Mouse (Mus musculus) embryonic facial prominence, embryonic 10.5 days (tissue): ENCODE measurements around the gene Rundc3a. TPM values are rescaled to one million over a fixed set of nuclear protein-coding genes. Genes with fewer than 3 reads are reported as not detected.
"Not testable (repeated sequence)": the region's sequence is repeated elsewhere in the genome, so short reads cannot be mapped to it uniquely, and the experiment has no call there.

ENCODE experiments used
- DNase-seq: peaks from one replicate; pipeline ENCODE4 v3.0.0-alpha.2; 2017; ENCODE audit warnings: low spot score
- H3K27ac ChIP-seq: fragments of 300-500 bp; sonication (generic); replicated peaks from 2 replicates; pipeline ENCODE4 v1.5.1; 2016; ENCODE audit warnings: mild to moderate bottlenecking
- H3K27me3 ChIP-seq: fragments of 300-500 bp; sonication (generic); replicated peaks from 2 replicates; pipeline ENCODE4 v1.6.1; 2016; ENCODE audit warnings: low read depth, mild to moderate bottlenecking; ENCODE audit not compliant: poor library complexity, severe bottlenecking
- H3K36me3 ChIP-seq: fragments of 300-500 bp; sonication (generic); replicated peaks from 2 replicates; pipeline ENCODE4 v1.6.1; 2016; ENCODE audit warnings: mild to moderate bottlenecking, moderate library complexity
- H3K4me1 ChIP-seq: fragments of 300-500 bp; sonication (generic); 2 replicates; pipeline ENCODE4 v1.6.1; 2016
- H3K4me3 ChIP-seq: fragments of 300-500 bp; sonication (generic); 2 replicates; pipeline ENCODE4 v1.5.1; 2016; ENCODE audit warnings: mild to moderate bottlenecking, moderate library complexity
- H3K9me3 ChIP-seq: fragments of 300-500 bp; sonication (generic); 2 replicates; pipeline ENCODE4 v1.6.1; 2016; ENCODE audit warnings: mild to moderate bottlenecking
- WGBS: fragments of 180-500 bp; shearing (Covaris S2); methylation state at CpG from one replicate; pipeline ENCODE4 v1.1.7; 2016; 5-methylcytosine and 5-hydroxymethylcytosine counted together
- polyA plus RNA-seq: library from polyadenylated mRNA; unstranded; fragments of >200 nt; fragmentation: Nextera tagmentation; extraction: Ambion mirVana; gene quantifications from 2 replicates; pipeline ENCODE4 v1.2.1, GENCODE M21; 2016

Rundc3a gene
- polyA plus RNA-seq, 1 experiment from 2014 or later, result 11.9 TPM

DNA sequence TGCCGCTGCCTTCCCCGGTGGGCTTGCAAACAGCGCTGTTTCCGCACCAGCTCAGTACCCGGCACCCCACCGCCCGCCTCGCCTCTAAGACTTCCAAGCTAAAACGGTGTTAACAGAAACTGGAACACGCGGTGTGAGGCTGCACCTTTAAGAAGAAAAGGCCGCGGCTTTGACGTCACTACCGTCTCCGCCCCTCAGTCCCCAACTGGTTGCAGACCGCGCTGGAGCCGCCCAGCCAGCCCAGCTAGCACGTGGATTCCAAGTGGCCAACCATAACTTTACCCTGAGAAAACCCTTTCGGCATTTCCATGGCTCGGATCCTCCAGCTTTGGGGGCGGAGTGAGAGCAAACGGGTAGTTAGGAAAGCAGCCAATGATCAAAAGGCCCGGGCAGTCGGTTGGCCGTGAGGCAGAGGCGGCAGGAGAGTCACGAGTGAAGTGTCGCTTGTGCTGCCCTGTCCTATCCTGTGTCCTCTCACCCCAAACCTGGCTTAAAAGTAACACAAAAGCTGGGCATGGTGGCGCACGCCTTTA is 15.2 kb downstream of the Rundc3a start:
- DNase-seq, result peak; percentile 98
- H3K27me3 ChIP-seq, result peaks cover 4% of the 10 kb centered on the region; the same call in 1 of the 2 replicates
- peaks cover 58% of the 10 kb centered on the region for H3K4me1 ChIP-seq
- under 1% methylated on average over 32 of the region's 32 CpGs for WGBS
- H3K36me3 ChIP-seq, result peaks cover 20% of the 10 kb centered on the region
- peak overlapping the region; percentile 95 for H3K27ac ChIP-seq
- H3K4me3 ChIP-seq, result peak overlapping the region; percentile 92
- no peaks in the 10 kb centered on the region for H3K9me3 ChIP-seq

DNA sequence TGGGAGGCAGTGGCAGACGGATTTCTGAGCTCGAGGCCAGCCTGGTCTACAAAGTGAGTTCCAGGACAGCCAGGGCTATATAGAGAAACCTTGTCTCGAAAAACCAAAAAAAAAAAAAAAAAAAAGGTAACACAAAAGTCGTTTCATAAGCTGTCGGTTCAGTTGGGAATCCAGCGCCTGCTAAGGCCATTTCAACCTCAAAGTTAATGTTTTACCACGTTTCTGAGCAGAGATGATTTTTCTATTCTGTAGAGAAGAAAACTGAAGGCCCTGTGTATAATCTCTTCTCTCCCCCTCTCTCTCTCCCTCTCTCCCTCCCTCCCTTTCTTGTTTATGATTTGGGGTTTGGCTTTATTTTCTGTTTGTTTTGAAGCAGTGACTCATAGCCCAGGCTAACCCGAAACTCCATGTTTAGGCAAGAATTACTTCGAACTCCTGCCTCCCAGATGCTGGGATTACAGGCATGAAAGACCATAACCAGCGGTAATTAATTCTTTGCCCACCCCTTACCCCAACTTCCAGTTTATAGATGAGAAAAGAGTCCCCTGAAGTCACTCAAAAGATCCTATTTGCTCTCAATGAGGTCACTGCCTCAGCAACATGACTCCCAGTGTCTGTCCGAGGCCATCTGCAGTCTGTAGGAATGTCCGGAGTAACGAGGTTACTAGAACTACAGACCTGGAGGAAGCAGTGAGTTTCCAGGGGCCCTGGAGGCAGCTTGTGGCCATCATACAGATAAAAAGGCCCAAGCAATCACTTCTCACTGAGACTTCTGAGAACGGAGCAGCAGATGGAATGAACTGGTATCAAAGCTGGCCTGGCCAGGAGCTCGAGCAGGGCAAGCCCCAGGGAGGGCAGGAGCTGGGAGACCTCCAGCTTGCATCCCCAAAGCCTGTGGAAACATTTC is 15.9 kb downstream of the Rundc3a start:
- Histone ChIP-seq H3K36me3 (peaks cover 13% of the 10 kb centered on the region), H3K4me3 (peak overlapping the region; percentile 92), H3K27me3 (no peaks in the 10 kb centered on the region), H3K4me1 (peaks cover 58% of the 10 kb centered on the region), H3K27ac (peak overlapping the region; percentile 95), H3K9me3 (no peaks in the 10 kb centered on the region)
- no peak for DNase-seq
- 42% methylated on average over 15 of the region's 15 CpGs for WGBS

DNA sequence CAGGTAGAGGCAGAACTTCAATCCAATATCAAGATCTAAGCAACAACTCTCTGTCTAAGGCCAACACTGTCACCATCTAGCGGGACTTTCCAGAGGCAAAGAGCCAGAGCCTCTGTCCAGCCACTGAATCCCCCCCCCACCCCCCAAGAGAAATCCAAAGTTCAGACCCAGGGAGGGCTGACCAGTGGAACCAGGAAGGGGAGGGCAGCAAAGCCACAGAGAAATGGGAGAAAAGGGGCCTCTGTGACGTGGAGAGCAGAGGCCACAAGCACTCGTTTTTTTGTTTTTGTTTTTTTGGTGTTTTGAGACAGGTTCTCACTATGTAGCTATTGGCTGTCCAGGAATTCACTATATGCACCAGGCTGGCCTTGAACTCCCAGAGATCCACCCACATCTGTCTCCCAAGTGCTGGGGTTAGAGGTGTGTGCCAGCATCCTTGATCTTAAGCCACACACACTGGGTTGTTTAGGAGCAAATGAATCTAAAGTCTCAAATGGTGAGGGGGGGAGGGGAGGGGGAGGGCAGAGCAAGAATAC is 16.7 kb downstream of the Rundc3a start:
- Histone ChIP-seq H3K36me3 (peaks cover 6% of the 10 kb centered on the region), H3K4me1 (peaks cover 55% of the 10 kb centered on the region), H3K4me3 (no peak overlapping the region), H3K27ac (0 out of 2 replicates have a peak overlapping the region, but pooled peaks have one; percentile 0), H3K9me3 (no peaks in the 10 kb centered on the region), H3K27me3 (no peaks in the 10 kb centered on the region)
- no peak for DNase-seq
- 77% methylated on average over 3 of the region's 3 CpGs for WGBS

DNA sequence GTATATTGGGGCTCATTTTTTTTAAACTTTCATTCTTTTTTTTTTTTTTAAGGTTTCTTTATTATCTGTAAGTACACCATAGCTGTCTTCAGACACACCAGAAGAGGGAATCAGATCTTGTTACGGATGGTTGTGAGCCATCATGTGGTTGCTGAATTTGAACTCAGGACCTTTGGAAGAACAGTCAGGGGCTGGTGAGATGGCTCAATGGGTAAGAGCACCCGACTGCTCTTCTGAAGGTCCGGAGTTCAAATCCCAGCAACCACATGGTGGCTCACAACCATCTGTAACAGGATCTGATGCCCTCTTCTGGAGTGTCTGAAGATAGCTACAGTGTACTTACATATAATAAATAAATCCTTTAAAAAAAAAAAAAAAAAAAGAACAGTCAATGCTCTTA is 17.1 kb downstream of the Rundc3a start:
- peaks cover 53% of the 10 kb centered on the region for H3K4me1 ChIP-seq
- WGBS, result 93% methylated on average over 3 of the region's 3 CpGs

DNA sequence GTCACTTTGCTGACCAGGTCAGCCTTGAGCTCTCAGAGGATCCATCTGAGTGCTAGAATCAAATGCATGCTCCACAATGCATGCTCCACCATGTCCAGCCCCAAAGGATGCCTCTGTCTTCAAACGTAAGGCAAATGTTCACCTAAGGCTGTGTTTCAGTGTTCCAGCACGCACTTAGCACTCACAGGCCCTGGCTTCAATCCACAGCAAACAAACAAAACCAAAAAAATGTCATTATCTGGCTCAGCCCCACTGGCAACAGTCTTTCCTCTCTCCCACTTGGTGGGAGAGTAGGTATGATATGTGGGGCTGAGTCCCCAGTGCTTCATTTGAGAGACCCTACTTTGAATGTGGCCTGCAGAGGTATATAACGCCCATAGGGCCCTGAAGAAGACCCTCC is 17.9 kb downstream of the Rundc3a start:
- Histone ChIP-seq H3K4me1 (peaks cover 46% of the 10 kb centered on the region), H3K36me3 (no peaks in the 10 kb centered on the region), H3K27me3 (no peaks in the 10 kb centered on the region), H3K4me3 (no peak overlapping the region), H3K27ac (no peak overlapping the region), H3K9me3 (no peaks in the 10 kb centered on the region)
- no peak for DNase-seq
- 86% methylated on average over 3 of the region's 3 CpGs for WGBS

More for the DNA sequence above, 17.1 kb downstream of the Rundc3a start:
- H3K36me3 ChIP-seq, H3K4me3 ChIP-seq, H3K9me3 ChIP-seq, H3K27ac ChIP-seq, DNase-seq, H3K27me3 ChIP-seq: not testable (repeated sequence)

DNA sequence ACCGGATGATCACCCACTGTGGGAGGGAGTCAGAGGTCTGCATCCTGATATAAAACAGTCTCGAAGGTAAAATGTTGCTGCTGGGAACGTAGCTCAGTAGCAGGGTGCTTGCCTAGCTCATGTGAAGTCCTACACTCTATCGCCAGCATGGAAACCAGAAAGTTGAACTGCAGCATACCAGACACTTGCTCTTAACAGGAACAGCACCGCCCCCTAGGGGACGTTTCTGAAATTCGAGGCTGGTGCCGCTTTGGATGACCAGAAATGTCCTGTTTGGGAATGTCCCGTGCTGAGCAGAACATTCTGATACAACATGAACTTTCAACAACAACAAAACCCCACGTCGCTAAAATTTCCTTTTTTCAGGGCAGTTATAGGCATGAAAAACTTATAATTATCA is 18.5 kb downstream of the Rundc3a start:
- no peak overlapping the region for H3K4me3 ChIP-seq
- peaks cover 39% of the 10 kb centered on the region for H3K4me1 ChIP-seq
- no peaks in the 10 kb centered on the region for H3K9me3 ChIP-seq
- H3K27ac ChIP-seq, result no peak overlapping the region
- 8% methylated on average over 11 of the region's 11 CpGs for WGBS
- H3K36me3 ChIP-seq, result no peaks in the 10 kb centered on the region
- DNase-seq, result peak; percentile 90
- no peaks in the 10 kb centered on the region for H3K27me3 ChIP-seq

DNA sequence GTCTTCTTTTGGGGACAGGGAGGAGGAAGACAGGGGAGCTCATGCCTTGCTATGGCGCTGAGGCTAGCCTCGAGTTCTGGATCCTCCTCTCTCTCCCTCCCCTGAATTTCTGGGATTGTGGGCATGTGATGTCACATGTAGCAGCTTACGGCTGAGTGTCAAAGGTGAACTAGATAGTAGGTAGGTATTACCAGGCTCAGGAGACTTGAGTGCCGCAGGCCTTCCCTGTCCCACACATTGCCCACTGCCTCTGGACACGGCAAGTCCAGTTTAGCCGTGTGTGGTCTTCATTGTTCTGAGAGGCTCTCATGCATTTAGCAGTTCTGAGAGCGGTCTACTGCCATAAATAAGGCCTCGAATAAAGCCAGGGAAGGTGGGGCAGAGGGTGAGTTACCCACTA is 19.9 kb downstream of the Rundc3a start:
- no peaks in the 10 kb centered on the region for H3K27me3 ChIP-seq
- H3K27ac ChIP-seq, result no peak overlapping the region
- H3K4me1 ChIP-seq, result peaks cover 28% of the 10 kb centered on the region
- H3K9me3 ChIP-seq, result no peaks in the 10 kb centered on the region
- DNase-seq, result no peak
- H3K4me3 ChIP-seq, result no peak overlapping the region
- WGBS, result 83% methylated on average over 8 of the region's 8 CpGs
- no peaks in the 10 kb centered on the region for H3K36me3 ChIP-seq

DNA sequence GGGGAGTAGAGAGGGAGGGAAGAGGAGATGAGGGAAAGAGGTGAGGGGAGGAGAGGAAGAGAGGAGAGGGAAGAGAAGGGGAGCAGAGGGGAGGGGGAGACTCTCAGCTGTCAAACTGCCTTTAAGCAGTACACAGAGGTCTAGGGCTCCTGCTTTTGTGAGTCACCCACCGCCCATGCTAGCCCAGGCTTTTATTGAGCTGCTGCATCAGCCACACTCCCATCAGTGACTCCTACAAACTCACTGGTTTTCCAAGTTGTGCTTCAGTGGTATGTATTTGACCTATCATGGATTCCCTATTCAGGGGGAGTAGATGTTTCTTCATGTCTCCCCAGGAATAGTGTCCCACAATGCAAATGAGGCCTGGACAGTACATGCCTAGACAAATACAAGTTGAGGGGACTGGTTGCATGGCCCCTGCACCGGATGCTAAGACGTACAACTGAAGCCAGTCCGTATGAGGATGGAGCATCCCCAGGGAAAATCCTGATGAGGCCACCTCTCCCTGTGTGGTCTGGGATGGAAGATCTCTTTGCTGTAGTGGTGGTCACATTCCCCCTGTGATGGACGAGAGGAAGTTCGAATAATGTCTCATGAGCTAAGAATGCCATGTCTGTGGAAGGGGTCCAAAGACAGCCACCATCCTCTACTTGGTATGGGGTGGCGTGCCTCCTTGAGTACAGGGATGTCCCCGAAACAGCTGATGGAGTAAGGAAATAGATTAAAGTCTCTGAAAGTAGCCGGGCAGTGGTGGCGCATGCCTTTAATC is 22.0 kb downstream of the Rundc3a start:
- Histone ChIP-seq H3K27ac (no peak overlapping the region), H3K36me3 (no peaks in the 10 kb centered on the region), H3K27me3 (no peaks in the 10 kb centered on the region), H3K4me1 (peaks cover 12% of the 10 kb centered on the region; the same call in 1 of the 2 replicates), H3K4me3 (no peak overlapping the region), H3K9me3 (no peaks in the 10 kb centered on the region)
- no peak for DNase-seq
- 76% methylated on average over 10 of the region's 10 CpGs for WGBS

DNA sequence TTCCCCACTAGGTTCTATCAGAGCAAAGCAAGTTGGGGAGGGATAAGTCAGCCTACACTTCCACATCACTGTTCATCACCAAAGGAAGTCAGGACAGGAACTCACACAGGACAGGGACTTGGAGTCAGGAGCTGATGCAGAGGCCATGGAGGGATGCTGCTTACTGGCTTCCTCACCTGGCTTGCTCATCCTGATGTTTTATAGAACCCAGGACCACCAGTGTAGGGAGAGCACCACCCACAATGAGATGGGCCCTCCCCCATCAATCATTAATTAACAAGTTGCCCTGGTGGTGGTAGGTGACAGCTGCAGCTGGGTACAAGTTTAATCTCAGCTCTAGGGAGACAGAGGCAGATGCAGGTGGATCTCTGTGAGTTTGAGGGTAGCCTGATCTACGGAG is 24.0 kb downstream of the Rundc3a start:
- H3K4me1 ChIP-seq, result 0 out of 2 replicates have a peak, but pooled peaks cover 6% of the 10 kb centered on the region
- no peak overlapping the region for H3K27ac ChIP-seq
- H3K27me3 ChIP-seq, result no peaks in the 10 kb centered on the region
- H3K4me3 ChIP-seq, result no peak overlapping the region
- WGBS, result 87% methylated on average over 1 of the region's 1 CpGs
- no peak for DNase-seq
- H3K9me3 ChIP-seq, result no peaks in the 10 kb centered on the region
- no peaks in the 10 kb centered on the region for H3K36me3 ChIP-seq

DNA sequence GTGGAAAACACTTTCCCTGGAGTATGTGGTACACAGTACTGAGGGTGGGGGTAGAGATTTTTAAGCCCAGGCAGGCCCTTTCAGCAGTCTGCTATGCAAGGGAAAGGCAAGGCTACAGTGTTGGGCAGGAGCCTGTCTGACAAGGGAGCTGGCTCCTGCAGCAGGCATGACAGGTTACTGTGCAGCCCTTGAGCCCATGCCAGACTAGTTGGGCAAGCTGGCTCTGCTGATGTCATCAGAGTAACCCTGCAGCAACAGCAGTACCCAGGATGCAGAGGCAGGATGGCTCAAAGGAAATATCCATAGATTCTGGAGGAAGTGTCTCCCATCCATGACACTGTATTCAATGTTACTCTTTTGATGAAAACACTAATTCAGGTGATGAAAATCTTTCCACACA is 25.7 kb downstream of the Rundc3a start:
- Histone ChIP-seq H3K4me1 (0 out of 2 replicates have a peak, but pooled peaks cover 6% of the 10 kb centered on the region), H3K27ac (no peak overlapping the region), H3K27me3 (no peaks in the 10 kb centered on the region), H3K4me3 (no peak overlapping the region), H3K36me3 (no peaks in the 10 kb centered on the region), H3K9me3 (no peaks in the 10 kb centered on the region)
- DNase-seq, result no peak

DNA sequence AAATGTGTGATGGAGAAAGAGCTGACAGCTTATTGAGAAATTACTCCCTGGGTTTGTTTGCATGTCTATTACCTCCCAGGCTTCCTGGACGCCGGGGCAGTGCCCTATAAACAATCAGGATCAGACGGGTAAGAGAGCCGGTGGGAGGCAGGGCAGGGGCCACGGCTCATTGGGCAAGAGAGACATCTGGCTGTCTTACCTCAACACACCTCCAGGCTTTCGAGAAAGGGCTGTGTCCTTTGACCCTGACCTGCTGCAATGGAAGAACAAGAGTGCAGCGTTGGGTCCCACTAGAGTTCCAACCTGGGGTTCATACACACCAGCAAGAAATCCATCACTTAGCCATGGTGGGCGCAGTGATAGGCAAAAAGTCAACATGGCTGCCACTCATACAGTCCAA is 28.4 kb downstream of the Rundc3a start:
- Histone ChIP-seq H3K4me1 (no peaks in the 10 kb centered on the region), H3K27me3 (no peaks in the 10 kb centered on the region), H3K36me3 (no peaks in the 10 kb centered on the region), H3K4me3 (no peak overlapping the region), H3K27ac (no peak overlapping the region), H3K9me3 (no peaks in the 10 kb centered on the region)
- WGBS, result 65% methylated on average over 8 of the region's 8 CpGs
- DNase-seq, result no peak

DNA sequence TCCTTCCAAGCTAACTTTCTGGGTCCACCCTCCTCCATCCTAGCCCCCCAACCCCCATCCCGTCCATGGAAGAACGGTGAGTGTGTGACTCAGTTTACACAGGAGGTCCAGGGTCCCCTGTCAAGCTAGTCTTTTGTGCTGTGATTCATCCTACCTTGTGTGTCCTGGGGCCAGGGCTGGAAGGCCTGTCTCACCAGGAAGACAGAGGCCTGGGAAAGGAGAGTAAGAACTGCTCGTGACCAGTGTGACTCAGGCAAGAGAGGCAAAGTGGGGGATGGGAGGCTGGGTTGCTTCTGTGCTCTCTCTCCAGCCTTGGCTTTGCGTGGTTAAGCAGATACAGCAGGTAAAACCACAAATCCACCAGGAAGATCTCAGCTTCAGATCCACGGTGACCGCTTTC is 31.5 kb downstream of the Rundc3a start:
- H3K36me3 ChIP-seq, result no peaks in the 10 kb centered on the region
- H3K27ac ChIP-seq, result no peak overlapping the region
- no peaks in the 10 kb centered on the region; the same call in 1 of the 2 replicates for H3K27me3 ChIP-seq
- peaks cover 7% of the 10 kb centered on the region for H3K4me1 ChIP-seq
- WGBS, result 79% methylated on average over 6 of the region's 6 CpGs
- H3K9me3 ChIP-seq, result no peaks in the 10 kb centered on the region
- no peak overlapping the region for H3K4me3 ChIP-seq
- DNase-seq, result no peak
